Mouse (Mus musculus) megakaryocyte progenitor cell, adult 5-6 weeks (primary cell): Measurements from ENCODE around the gene Olfr282. TPM values are rescaled to one million over a fixed set of nuclear protein-coding genes. Genes with fewer than 3 reads are reported as not detected.

Source experiments
- ATAC-seq: replicated peaks from 2 replicates; pipeline ENCODE4 v1.8.0; 2016; ENCODE audit warnings: mild to moderate bottlenecking, moderate TSS enrichment, inconsistent platforms; ENCODE audit not compliant: poor library complexity
- total RNA-seq, 2 experiments: library from RNA; stranded (forward) in 1 of 2; stranded (reverse) in 1 of 2; fragments of 157-497, 149-512 nt in 1 of 2; fragments of 200-1000 nt in 1 of 2; gene quantifications; 2 replicates each; pipeline versions ENCODE4 v1.2.3 to v1.2.4; 2015 to 2017

Olfr282 gene
- total RNA-seq, 2 experiments from 2014 or later, result not detected

DNA sequence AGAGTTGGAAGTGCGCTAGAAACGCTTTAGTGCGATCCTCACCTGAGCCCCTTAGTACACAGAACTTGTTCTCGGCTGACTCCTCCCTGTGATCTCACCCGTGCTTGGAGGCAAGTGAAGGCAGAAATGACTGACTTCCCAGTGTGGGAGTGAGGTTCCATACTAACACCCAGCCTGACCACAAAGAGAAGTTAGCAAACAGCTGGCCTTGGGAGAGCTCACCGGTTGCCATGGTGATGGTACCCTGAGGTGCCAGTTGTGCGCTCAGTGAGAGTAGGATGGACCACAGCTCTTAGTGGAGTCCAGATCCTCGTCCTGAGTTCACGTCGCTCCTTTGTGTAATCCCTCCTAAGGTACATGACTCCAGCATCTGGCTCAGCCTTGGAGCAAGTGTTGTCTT, 43.9 kb downstream of the Olfr282 start:
- no peak for ATAC-seq

DNA sequence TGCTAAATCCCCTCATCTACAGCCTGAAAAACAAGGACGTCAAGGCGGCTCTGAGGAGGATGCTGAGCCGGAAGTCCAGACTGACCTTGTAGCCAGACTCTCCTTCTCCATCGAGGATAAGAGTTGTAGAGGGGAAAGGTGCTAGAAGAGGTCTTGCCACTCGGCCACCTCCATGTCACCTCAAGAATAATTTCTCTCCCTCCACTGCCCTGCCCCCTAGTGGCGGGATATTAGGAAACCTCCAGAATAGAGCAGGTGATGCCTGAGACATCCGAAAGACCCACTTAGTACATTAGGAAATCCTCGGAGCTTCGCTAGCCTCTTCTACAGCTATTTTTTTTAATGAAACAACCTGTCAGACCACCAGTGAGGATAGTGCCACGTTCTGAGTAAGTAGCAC, 44.4 kb downstream of the Olfr282 start:
- ATAC-seq, result peak; percentile 60; the same call in 1 of the 2 replicates

DNA sequence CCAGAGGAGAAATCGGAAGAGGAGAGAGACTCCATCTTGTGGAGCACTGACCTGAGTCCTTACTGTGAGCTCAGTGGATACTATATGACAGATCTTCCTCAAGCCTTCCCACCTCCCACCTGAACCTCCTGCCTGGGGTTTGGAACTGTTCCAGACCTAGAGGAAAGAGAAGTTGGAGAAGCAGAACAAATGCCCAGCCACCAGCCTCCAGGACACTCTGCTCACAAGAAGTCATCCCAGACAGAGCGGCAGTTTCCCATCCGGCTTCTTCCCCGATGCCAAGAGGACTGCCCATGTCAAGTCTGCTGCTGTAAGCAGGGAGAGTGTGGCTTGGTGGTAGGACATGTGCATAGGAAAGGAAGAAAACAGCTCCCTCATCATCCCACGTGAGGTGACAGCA, 45.3 kb downstream of the Olfr282 start:
- no peak for ATAC-seq

GRCm38 (mm10) chr15:98479568-98480102, 48.6 kb downstream of the Olfr282 start:
- no peak for ATAC-seq

GRCm38 (mm10) chr15:98482701-98483100, 51.7 kb downstream of the Olfr282 start, which contains the start of gene Lalba:
Gene Lalba, minus strand, starts transcription at chr15:98482721.
- no peak for ATAC-seq

GRCm38 (mm10) chr15:98483907-98484886, 53.2 kb downstream of the Olfr282 start:
- ATAC-seq, result peak; percentile 77

DNA sequence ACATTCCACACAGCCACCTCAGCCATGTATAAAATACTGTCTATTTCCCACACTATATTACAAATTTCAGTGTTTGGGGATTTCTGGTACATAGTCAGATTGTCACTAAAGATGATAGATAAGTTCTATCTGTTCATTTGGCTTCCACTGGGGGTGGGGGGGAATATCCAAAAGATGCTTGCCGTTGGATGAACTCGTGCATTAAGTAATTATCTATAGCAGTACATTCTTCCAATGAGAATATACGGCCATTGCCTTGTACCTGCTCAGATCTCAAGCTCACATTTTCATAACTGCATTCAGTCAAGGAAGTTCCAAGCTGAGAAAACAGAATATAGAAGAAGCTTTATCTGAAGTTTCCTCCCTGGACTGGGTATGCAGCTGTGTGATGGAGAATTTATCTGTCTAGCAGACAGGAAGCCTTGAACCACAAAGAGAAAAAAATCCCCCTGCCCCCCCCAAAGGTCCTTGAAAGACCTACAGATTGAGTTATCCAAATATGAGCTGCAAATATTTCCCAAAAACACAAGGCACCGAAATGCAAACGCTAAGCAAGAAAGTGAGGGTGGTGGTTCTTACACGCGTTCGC, 55.5 kb downstream of the Olfr282 start:
- 0 out of 2 replicates have a peak, but pooled peaks have one; percentile 14 for ATAC-seq

Other genes with a start within 250 kb of the Olfr282 start
- not detected in 2 replicates for gene Olfr288, start 235.7 kb upstream of the Olfr282 start, total RNA-seq (2015)
- not detected in 2 replicates for gene Olfr288, start 235.7 kb upstream of the Olfr282 start, total RNA-seq (2017)
- gene Gm44579, start 210.2 kb upstream of the Olfr282 start, total RNA-seq (2015), result not detected in 2 replicates
- gene Gm44579, start 210.2 kb upstream of the Olfr282 start, total RNA-seq (2017), result not detected in 2 replicates
- 0.07 and 0.42 TPM in 2 replicates for gene Olfr287, start 210.2 kb upstream of the Olfr282 start, total RNA-seq (2015)
- not detected in 2 replicates for gene Olfr287, start 210.2 kb upstream of the Olfr282 start, total RNA-seq (2017)
- not detected in 2 replicates for gene Olfr286, start 196.8 kb upstream of the Olfr282 start, total RNA-seq (2015)
- gene Olfr286, start 196.8 kb upstream of the Olfr282 start, total RNA-seq (2017), result not detected in 2 replicates
- gene H1fnt, start 173.9 kb upstream of the Olfr282 start, total RNA-seq (2015), result not detected in 2 replicates
- not detected in 2 replicates for gene H1fnt, start 173.9 kb upstream of the Olfr282 start, total RNA-seq (2017)
- not detected in 2 replicates for gene Zfp641, start 135.1 kb upstream of the Olfr282 start, total RNA-seq (2015)
- not detected in 2 replicates for gene Zfp641, start 135.1 kb upstream of the Olfr282 start, total RNA-seq (2017)
- gene Olfr285, start 113.9 kb upstream of the Olfr282 start, total RNA-seq (2015), result not detected in 2 replicates
- gene Olfr285, start 113.9 kb upstream of the Olfr282 start, total RNA-seq (2017), result not detected in 2 replicates
- not detected in 2 replicates for gene Olfr284, start 90.2 kb upstream of the Olfr282 start, total RNA-seq (2015)
- not detected in 2 replicates for gene Olfr284, start 90.2 kb upstream of the Olfr282 start, total RNA-seq (2017)
- gene Olfr283, start 50.3 kb upstream of the Olfr282 start, total RNA-seq (2015), result not detected in 2 replicates
- gene Olfr283, start 50.3 kb upstream of the Olfr282 start, total RNA-seq (2017), result not detected in 2 replicates
- not detected in 2 replicates for gene Olfr281, start 21.4 kb downstream of the Olfr282 start, total RNA-seq (2015)
- not detected in 2 replicates for gene Olfr281, start 21.4 kb downstream of the Olfr282 start, total RNA-seq (2017)
- gene OR5BS1P, start 38.7 kb downstream of the Olfr282 start, total RNA-seq (2015), result not detected in 2 replicates
- gene OR5BS1P, start 38.7 kb downstream of the Olfr282 start, total RNA-seq (2017), result not detected in 2 replicates
- gene Lalba, start 51.5 kb downstream of the Olfr282 start, total RNA-seq (2015), result not detected in 2 replicates
- gene Lalba, start 51.5 kb downstream of the Olfr282 start, total RNA-seq (2017), result not detected in 2 replicates
- not detected in 2 replicates for gene Olfr279, start 61.2 kb downstream of the Olfr282 start, total RNA-seq (2015)
- not detected in 2 replicates for gene Olfr279, start 61.2 kb downstream of the Olfr282 start, total RNA-seq (2017)
- gene Kansl2, start 103.0 kb downstream of the Olfr282 start, total RNA-seq (2015), result 65.7 and 68.6 TPM in 2 replicates
- 60.1 and 62.8 TPM in 2 replicates for gene Kansl2, start 103.0 kb downstream of the Olfr282 start, total RNA-seq (2017)
- 47.1 and 57.8 TPM in 2 replicates for gene Ccnt1, start 139.7 kb downstream of the Olfr282 start, total RNA-seq (2015)
- gene Ccnt1, start 139.7 kb downstream of the Olfr282 start, total RNA-seq (2017), result 54.1 and 62.5 TPM in 2 replicates
- not detected in 2 replicates for gene 4930415O20Rik, start 139.8 kb downstream of the Olfr282 start, total RNA-seq (2015)
- gene 4930415O20Rik, start 139.8 kb downstream of the Olfr282 start, total RNA-seq (2017), result not detected in 2 replicates
- 2.2 and 3.1 TPM in 2 replicates for gene Adcy6, start 178.9 kb downstream of the Olfr282 start, total RNA-seq (2015)
- 6.7 and 7.7 TPM in 2 replicates for gene Adcy6, start 178.9 kb downstream of the Olfr282 start, total RNA-seq (2017)
- not detected in 2 replicates for gene Cacnb3, start 199.6 kb downstream of the Olfr282 start, total RNA-seq (2015)
- not detected in 2 replicates for gene Cacnb3, start 199.6 kb downstream of the Olfr282 start, total RNA-seq (2017)
- gene Ddx23, start 231.7 kb downstream of the Olfr282 start, total RNA-seq (2015), result 22.1 and 25.0 TPM in 2 replicates
- 88.0 and 121 TPM in 2 replicates for gene Ddx23, start 231.7 kb downstream of the Olfr282 start, total RNA-seq (2017)
- gene Rnd1, start 246.2 kb downstream of the Olfr282 start, total RNA-seq (2015), result 1.1 and 1.7 TPM in 2 replicates
- gene Rnd1, start 246.2 kb downstream of the Olfr282 start, total RNA-seq (2017), result 3.3 and 3.5 TPM in 2 replicates